Mouse (Mus musculus): ENCODE measurements around the gene Fbxo3. TPM values are rescaled to one million over a fixed set of nuclear protein-coding genes. Genes with fewer than 3 reads are reported as not detected.
A peak's percentile ranks its signal among the peaks of the same experiment; 100 is the strongest.
"Not testable (repeated sequence)": the region's sequence is repeated elsewhere in the genome, so short reads cannot be mapped to it uniquely, and the experiment has no call there.

The Fbxo3 gene
- polyA plus RNA-seq, 1 experiment, result 46.9 TPM

DNA sequence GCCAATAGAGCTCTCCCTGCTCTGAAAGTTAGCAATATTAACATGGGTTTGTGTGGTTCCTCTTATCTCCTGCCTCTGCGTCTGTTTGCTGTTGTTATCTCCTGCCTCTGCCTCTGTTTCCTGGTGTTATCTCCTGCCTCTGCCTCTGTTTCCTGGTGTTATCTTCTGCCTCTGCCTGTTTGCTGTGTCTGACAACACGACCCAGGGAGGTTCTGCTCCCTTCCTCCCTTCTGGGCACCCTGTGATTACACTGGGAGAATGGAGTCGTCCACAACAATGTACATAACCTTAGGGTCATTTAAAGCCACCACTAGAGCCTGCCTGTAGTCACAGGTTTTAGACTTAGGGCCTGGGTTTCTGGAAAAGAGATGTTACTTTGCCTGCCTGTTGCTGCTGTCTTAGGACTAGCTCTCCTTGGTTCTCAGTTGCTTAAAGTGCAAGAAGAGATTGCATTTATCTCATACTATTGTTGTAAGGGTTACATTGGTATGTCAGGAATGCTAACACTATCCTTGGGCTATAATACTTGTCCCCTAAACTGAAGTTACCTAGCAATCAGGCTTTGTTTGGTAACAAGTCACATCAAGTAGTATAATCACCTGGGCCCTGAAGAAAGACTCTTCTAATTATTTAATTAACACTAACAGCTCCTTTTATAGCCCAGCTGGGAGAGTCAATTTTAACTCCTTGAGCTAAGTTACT lies 71.2 kb downstream of the Fbxo3 start:
- no peak overlapping the region for H3K4me3 ChIP-seq (ENCODE audit: insufficient read depth, low read depth, low read length)
- 0 out of 2 replicates have a peak overlapping the region, but pooled peaks have one; percentile 20 for H3K27ac ChIP-seq (replicated peaks; ENCODE audit: low read depth, low read length)
- H3K4me1 ChIP-seq (ENCODE audit: control insufficient read depth, insufficient read depth, insufficient read length, low read length), result peaks cover 10% of the 10 kb centered on the region; the same call in 1 of the 2 replicates

DNA sequence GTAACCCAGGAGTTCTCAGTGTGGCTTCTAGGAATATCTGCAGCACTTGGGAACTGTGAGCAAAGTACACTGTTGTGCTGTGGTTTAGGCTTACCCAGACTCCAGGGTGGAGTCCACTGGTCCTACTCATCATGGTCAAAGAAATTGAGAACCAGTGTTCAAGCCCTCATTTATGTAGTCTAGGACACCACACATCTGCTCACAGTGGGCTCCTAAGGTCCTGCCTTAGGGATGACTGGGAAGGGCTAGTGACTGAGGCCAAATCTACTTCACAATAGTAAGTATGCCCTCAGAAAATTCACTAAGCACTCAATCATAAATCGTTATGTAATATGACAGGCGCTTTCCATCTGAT lies 71.7 kb downstream of the Fbxo3 start:
- Histone ChIP-seq H3K4me3 (ENCODE audit: insufficient read depth, low read depth, low read length) (no peak overlapping the region), H3K27ac (replicated peaks; ENCODE audit: low read depth, low read length) (no peak overlapping the region), H3K4me1 (ENCODE audit: control insufficient read depth, insufficient read depth, insufficient read length, low read length) (peaks cover 10% of the 10 kb centered on the region; the same call in 1 of the 2 replicates)

GRCm38 (mm10) chr2:104099946-104100345 lies 72.4 kb downstream of the Fbxo3 start:
- Histone ChIP-seq H3K4me3 (ENCODE audit: insufficient read depth, low read depth, low read length) (no peak overlapping the region), H3K4me1 (ENCODE audit: control insufficient read depth, insufficient read depth, insufficient read length, low read length) (peaks cover 10% of the 10 kb centered on the region; the same call in 1 of the 2 replicates), H3K27ac (replicated peaks; ENCODE audit: low read depth, low read length) (no peak overlapping the region)

- no peak overlapping the region for H3K27ac ChIP-seq (replicated peaks; ENCODE audit: low read depth, low read length)
- no peak overlapping the region for H3K4me3 ChIP-seq (ENCODE audit: insufficient read depth, low read depth, low read length)
Measured at GRCm38 (mm10) chr2:104104800-104105199, 77.3 kb downstream of the Fbxo3 start.

GRCm38 (mm10) chr2:104109021-104109420 lies 81.5 kb downstream of the Fbxo3 start:
- H3K4me1 ChIP-seq (ENCODE audit: control insufficient read depth, insufficient read depth, insufficient read length, low read length); H3K27ac ChIP-seq (replicated peaks; ENCODE audit: low read depth, low read length); H3K4me3 ChIP-seq (ENCODE audit: insufficient read depth, low read depth, low read length): not testable (repeated sequence)

More at GRCm38 (mm10) chr2:104104800-104105199, 77.3 kb downstream of the Fbxo3 start:
- peaks cover 8% of the 10 kb centered on the region; the same call in 1 of the 2 replicates for H3K4me1 ChIP-seq (ENCODE audit: control insufficient read depth, insufficient read depth, insufficient read length, low read length)

GRCm38 (mm10) chr2:104109528-104109927 lies 82.0 kb downstream of the Fbxo3 start:
- no peak overlapping the region for H3K4me3 ChIP-seq (ENCODE audit: insufficient read depth, low read depth, low read length)
- H3K27ac ChIP-seq (replicated peaks; ENCODE audit: low read depth, low read length), result peak overlapping the region; percentile 30; the same call in 1 of the 2 replicates
- peaks cover 6% of the 10 kb centered on the region; the same call in 1 of the 2 replicates for H3K4me1 ChIP-seq (ENCODE audit: control insufficient read depth, insufficient read depth, insufficient read length, low read length)

DNA sequence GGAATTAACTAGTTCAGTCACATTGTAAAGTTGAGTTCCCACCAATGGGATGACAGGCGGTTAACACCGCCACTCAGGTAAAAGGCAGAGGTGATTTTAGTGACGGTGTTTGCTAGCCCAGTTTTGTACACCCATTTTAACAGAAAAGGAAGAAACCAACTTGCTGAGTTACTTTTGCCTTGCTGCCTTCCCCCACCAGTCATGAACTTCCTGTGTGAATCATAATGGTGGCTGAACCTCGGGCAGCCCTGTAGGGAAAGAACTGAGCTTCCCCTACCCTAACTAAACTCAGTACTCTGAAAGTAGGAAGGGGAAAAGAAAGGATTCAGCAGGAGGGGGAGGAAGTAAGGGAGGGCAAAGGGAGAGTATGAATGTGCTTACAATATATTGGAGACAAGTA lies 82.5 kb downstream of the Fbxo3 start:
- H3K4me1 ChIP-seq (ENCODE audit: control insufficient read depth, insufficient read depth, insufficient read length, low read length), result peaks cover 6% of the 10 kb centered on the region; the same call in 1 of the 2 replicates
- H3K4me3 ChIP-seq (ENCODE audit: insufficient read depth, low read depth, low read length), result no peak overlapping the region
- peak overlapping the region; percentile 7; the same call in 1 of the 2 replicates for H3K27ac ChIP-seq (replicated peaks; ENCODE audit: low read depth, low read length)

DNA sequence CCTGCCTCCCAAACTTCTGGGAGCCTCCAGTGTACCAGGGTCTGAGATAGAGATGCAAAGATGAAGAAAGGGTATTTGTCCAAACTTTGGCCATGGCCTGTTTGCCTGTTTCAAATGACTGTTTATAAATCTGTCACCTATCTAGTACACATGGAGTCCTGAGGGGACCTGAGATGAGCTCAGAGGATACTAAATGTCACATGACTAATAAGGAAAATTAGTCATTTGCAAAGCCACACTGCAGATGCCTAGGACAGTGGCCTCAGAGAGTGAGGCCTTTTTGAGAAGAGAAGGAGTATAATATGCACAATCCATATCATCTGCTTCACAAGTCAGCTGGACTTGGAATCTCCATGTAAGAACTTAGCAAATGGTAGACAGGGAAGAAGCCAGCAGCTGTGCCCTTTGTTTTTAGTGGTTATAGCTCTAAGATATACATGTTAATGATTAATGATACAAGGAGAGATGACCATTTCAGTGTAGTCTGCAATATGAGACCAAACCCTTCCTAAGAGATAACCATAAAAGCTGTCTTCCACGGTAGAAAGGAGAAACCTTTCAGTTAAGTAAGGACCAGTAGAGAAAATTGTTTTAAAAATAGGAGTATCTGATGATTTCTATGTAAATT lies 83.8 kb downstream of the Fbxo3 start:
- not testable (repeated sequence) for H3K4me3 ChIP-seq (ENCODE audit: insufficient read depth, low read depth, low read length); H3K27ac ChIP-seq (replicated peaks; ENCODE audit: low read depth, low read length); H3K4me1 ChIP-seq (ENCODE audit: control insufficient read depth, insufficient read depth, insufficient read length, low read length)

Other genes with a start within 250 kb of the Fbxo3 start
- gene Caprin1, start 230.1 kb upstream of the Fbxo3 start, polyA plus RNA-seq (2012; ENCODE audit: insufficient read depth, insufficient read length, missing spikeins), result 135 and 164 TPM in 2 replicates
- gene Lmo2, start 69.7 kb upstream of the Fbxo3 start, polyA plus RNA-seq (2012; ENCODE audit: insufficient read depth, insufficient read length, missing spikeins), result 10.9 and 11.1 TPM in 2 replicates
- gene 4931422A03Rik, start 640 bp downstream of the Fbxo3 start, polyA plus RNA-seq (2012; ENCODE audit: insufficient read depth, insufficient read length, missing spikeins), result not detected in 2 replicates
- not detected in 2 replicates for gene Gm10912, start 38.1 kb downstream of the Fbxo3 start, polyA plus RNA-seq (2012; ENCODE audit: insufficient read depth, insufficient read length, missing spikeins)
- gene Gm10799, start 40.8 kb downstream of the Fbxo3 start, polyA plus RNA-seq (2012; ENCODE audit: insufficient read depth, insufficient read length, missing spikeins), result not detected in 2 replicates
- gene Cd59b, start 42.1 kb downstream of the Fbxo3 start, polyA plus RNA-seq (2012; ENCODE audit: insufficient read depth, insufficient read length, missing spikeins), result 55.9 and 57.5 TPM in 2 replicates
- 174 and 250 TPM in 2 replicates for gene Cd59a, start 68.1 kb downstream of the Fbxo3 start, polyA plus RNA-seq (2012; ENCODE audit: insufficient read depth, insufficient read length, missing spikeins)
- gene A930018P22Rik, start 95.0 kb downstream of the Fbxo3 start, polyA plus RNA-seq (2012; ENCODE audit: insufficient read depth, insufficient read length, missing spikeins), result 1.3 TPM in 1 of 2 replicates, not detected in the other

All from brown adipose tissue, adult 24 weeks (tissue).